Mouse (Mus musculus): Measurements from ENCODE around the gene Cdkn1c. TPM values are rescaled to one million over a fixed set of nuclear protein-coding genes. Genes with fewer than 3 reads are reported as not detected.

Gene Cdkn1c
- polyA plus RNA-seq, 1 experiment from 2014 or later: 434 TPM

- Histone ChIP-seq H3K4me2 (no peak overlapping the region), H3K36me3 (no peaks in the 10 kb centered on the region), H3K9me3 (replicated peaks) (no peaks in the 10 kb centered on the region), H3K9ac (no peak overlapping the region), H3K27ac (no peak overlapping the region), H3K4me1 (peaks cover 27% of the 10 kb centered on the region), H3K4me3 (no peak overlapping the region), H3K27me3 (replicated peaks) (peaks cover 40% of the 10 kb centered on the region)
- WGBS (ENCODE audit: insufficient replicate concordance): 18% methylated on average over 8 of the region's 8 CpGs
- ATAC-seq: no peak
Observed at GRCm38 (mm10) chr7:143469946-143470345, 9.1 kb upstream of the Cdkn1c start.

- Histone ChIP-seq H3K4me3 (no peak overlapping the region), H3K9ac (no peak overlapping the region), H3K27me3 (replicated peaks) (peaks cover 63% of the 10 kb centered on the region), H3K4me1 (peaks cover 21% of the 10 kb centered on the region), H3K27ac (no peak overlapping the region), H3K36me3 (no peaks in the 10 kb centered on the region), H3K4me2 (no peak overlapping the region), H3K9me3 (replicated peaks) (no peaks in the 10 kb centered on the region)
- 21% methylated on average over 6 of the region's 6 CpGs for WGBS (ENCODE audit: insufficient replicate concordance)
- ATAC-seq: no peak
Observed at GRCm38 (mm10) chr7:143467714-143468113, 6.9 kb upstream of the Cdkn1c start.

GRCm38 (mm10) chr7:143466099-143466677, 5.3 kb upstream of the Cdkn1c start:
- Histone ChIP-seq H3K27ac (no peak overlapping the region), H3K4me2 (0 out of 2 replicates have a peak overlapping the region, but pooled peaks have one; percentile 1), H3K4me3 (no peak overlapping the region), H3K27me3 (replicated peaks) (peaks cover 78% of the 10 kb centered on the region), H3K4me1 (peaks cover 24% of the 10 kb centered on the region), H3K9me3 (replicated peaks) (peaks cover 9% of the 10 kb centered on the region), H3K9ac (no peak overlapping the region), H3K36me3 (no peaks in the 10 kb centered on the region)
- ATAC-seq: no peak; the same call in 1 of the 2 replicates
- 21% methylated on average over 14 of the region's 14 CpGs for WGBS (ENCODE audit: insufficient replicate concordance)

DNA sequence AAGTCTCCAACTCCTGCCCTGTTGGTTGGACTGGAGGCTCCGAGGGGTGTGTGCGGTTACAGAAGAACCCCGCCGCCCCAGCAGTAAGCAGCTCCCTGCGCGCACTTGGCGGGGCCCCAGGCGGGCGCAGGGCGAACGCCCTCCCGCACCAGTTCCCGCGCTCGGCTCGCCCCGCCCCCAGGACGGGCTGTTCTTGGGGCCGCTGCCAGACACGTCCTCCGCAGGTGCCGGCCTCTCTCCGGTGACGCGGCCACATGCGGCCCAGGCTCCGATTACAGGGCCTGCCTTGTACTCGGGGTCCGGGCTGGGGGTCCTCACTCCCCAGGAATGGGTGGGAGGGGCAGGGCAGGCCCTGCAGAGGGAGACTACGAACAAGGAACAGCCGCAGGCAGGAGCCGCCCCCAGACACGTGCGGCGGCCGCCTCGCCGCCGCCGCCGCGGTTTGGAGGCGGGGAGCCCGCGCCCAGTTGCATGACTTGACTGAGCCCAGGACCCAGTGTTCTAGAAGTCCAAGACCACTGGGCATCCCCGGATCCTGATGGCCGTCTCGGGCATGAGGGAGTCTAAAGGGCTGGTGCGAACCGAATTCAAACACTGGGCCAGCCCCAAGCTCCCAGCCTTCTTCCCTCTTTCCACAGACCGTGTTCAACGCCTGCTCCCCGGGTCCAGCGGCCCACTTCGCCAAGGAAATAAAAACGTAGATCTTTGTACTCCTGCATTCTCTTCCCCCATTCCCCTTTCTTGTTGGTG, 4.1 kb upstream of the Cdkn1c start:
- H3K27me3 ChIP-seq (replicated peaks): peaks cover 90% of the 10 kb centered on the region
- ATAC-seq: peak; percentile 9; the same call in 1 of the 2 replicates

DNA sequence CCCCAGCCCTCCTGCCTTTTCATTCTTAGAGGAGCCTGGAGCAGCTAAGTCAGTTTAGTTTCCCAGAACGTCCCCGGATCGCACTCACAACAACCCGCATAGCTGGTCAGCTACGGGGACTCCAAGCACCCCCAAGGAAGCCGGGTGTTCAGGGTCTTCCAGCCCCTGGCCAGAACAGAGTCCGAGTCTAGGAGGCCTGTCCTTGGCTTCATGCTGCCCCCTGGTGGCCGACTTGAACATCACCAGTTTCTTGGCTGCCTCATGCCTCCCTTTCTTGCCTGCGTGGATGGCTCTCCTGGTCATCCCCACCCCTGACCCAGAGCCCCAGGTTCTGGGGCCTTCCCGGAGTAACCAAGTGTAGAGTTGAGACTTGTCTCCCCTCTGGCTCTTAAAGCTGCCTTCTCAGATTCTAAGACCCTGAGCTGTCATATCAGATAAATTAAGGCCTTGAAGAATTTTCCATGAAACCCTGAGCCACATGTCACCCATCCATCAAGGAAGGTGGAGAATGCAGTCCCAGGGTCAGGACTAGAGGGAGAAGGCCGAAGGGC, 3.1 kb upstream of the Cdkn1c start:
- peaks cover 28% of the 10 kb centered on the region for H3K4me1 ChIP-seq
- no peak overlapping the region for H3K4me3 ChIP-seq
- H3K9me3 ChIP-seq (replicated peaks): peaks cover 32% of the 10 kb centered on the region
- ATAC-seq: no peak
- 25% methylated on average over 11 of the region's 11 CpGs for WGBS (ENCODE audit: insufficient replicate concordance)
- H3K27ac ChIP-seq: 0 out of 2 replicates have a peak overlapping the region, but pooled peaks have one; percentile 55
- peaks cover 99% of the 10 kb centered on the region for H3K27me3 ChIP-seq (replicated peaks)
- H3K9ac ChIP-seq: no peak overlapping the region
- peaks cover 6% of the 10 kb centered on the region; the same call in 1 of the 2 replicates for H3K36me3 ChIP-seq
- H3K4me2 ChIP-seq: no peak overlapping the region

More for the DNA sequence above, 4.1 kb upstream of the Cdkn1c start:
- WGBS (ENCODE audit: insufficient replicate concordance): 21% methylated on average over 56 of the region's 56 CpGs
- Histone ChIP-seq H3K4me1 (peaks cover 33% of the 10 kb centered on the region), H3K9ac (peak overlapping the region; percentile 40), H3K36me3 (0 out of 2 replicates have a peak, but pooled peaks cover 3% of the 10 kb centered on the region), H3K27ac (peak overlapping the region; percentile 55; the same call in 1 of the 2 replicates), H3K4me3 (peak overlapping the region; percentile 47), H3K4me2 (peak overlapping the region; percentile 70), H3K9me3 (replicated peaks) (peaks cover 21% of the 10 kb centered on the region)

DNA sequence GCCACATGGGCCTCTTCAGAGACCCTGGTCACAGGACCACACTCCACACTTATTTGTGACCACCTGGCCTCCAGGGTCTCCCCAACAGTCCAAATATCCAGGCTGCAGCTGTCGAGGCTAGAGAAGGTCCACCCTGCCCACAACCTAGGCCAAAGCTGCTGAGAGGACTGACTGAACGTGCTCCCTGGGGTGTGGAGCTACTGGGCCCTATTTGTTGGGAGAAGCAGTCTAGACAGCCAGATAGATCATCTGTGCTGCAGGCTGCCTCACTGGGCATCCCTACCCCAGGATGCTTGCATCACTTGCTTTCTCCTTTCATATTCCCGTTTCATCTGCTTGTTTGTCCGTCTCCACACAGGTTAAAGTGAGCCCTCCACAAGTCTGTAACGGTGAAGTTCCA, 1.7 kb upstream of the Cdkn1c start:
- H3K9me3 ChIP-seq (replicated peaks): peaks cover 34% of the 10 kb centered on the region
- no peak overlapping the region for H3K4me2 ChIP-seq
- peaks cover 25% of the 10 kb centered on the region for H3K4me1 ChIP-seq
- 64% methylated on average over 5 of the region's 5 CpGs for WGBS (ENCODE audit: insufficient replicate concordance)
- H3K4me3 ChIP-seq: no peak overlapping the region
- H3K36me3 ChIP-seq: peaks cover 6% of the 10 kb centered on the region; the same call in 1 of the 2 replicates
- no peak overlapping the region for H3K27ac ChIP-seq
- peaks cover 99% of the 10 kb centered on the region for H3K27me3 ChIP-seq (replicated peaks)
- no peak for ATAC-seq
- no peak overlapping the region for H3K9ac ChIP-seq

DNA sequence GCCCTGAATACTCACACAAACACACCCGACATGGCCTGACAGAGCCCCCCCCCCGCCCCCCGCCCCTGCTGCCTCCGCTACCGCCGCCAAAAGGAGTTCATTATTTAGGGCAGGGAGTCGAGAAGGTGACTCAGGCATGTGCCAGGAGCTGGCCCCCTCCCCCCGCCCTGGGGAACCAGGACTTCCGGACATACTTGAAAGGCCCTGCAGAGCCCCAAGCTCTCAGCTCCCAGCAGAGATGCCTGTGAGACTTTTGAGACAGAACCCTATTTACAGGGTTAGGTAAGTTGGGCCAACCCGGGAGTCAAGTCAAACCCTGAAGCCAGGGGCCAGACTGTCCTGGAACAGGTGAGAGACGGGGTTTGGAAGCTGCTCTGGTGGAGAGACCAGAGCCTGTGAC, 1.1 kb upstream of the Cdkn1c start:
- Histone ChIP-seq H3K9me3 (replicated peaks) (peaks cover 34% of the 10 kb centered on the region), H3K4me3 (no peak overlapping the region), H3K36me3 (peaks cover 6% of the 10 kb centered on the region; the same call in 1 of the 2 replicates), H3K27ac (no peak overlapping the region), H3K4me2 (peak overlapping the region; percentile 68; the same call in 1 of the 2 replicates), H3K4me1 (peaks cover 24% of the 10 kb centered on the region), H3K27me3 (replicated peaks) (peaks cover 100% of the 10 kb centered on the region), H3K9ac (no peak overlapping the region)
- no peak for ATAC-seq
- 36% methylated on average over 11 of the region's 11 CpGs for WGBS (ENCODE audit: insufficient replicate concordance)

- H3K27me3 ChIP-seq (replicated peaks): peaks cover 100% of the 10 kb centered on the region
- H3K9me3 ChIP-seq (replicated peaks): peaks cover 34% of the 10 kb centered on the region
- peaks cover 6% of the 10 kb centered on the region; the same call in 1 of the 2 replicates for H3K36me3 ChIP-seq
- H3K4me2 ChIP-seq: peak overlapping the region; percentile 68
- H3K9ac ChIP-seq: peak overlapping the region; percentile 3; the same call in 1 of the 2 replicates
- H3K4me1 ChIP-seq: peaks cover 24% of the 10 kb centered on the region
- no peak overlapping the region for H3K27ac ChIP-seq
- ATAC-seq: peak; percentile 35
- H3K4me3 ChIP-seq: peak overlapping the region; percentile 51
- WGBS (ENCODE audit: insufficient replicate concordance): 26% methylated on average over 19 of the region's 32 CpGs
Observed at GRCm38 (mm10) chr7:143461294-143461870, 532 bp upstream of the Cdkn1c start.

DNA sequence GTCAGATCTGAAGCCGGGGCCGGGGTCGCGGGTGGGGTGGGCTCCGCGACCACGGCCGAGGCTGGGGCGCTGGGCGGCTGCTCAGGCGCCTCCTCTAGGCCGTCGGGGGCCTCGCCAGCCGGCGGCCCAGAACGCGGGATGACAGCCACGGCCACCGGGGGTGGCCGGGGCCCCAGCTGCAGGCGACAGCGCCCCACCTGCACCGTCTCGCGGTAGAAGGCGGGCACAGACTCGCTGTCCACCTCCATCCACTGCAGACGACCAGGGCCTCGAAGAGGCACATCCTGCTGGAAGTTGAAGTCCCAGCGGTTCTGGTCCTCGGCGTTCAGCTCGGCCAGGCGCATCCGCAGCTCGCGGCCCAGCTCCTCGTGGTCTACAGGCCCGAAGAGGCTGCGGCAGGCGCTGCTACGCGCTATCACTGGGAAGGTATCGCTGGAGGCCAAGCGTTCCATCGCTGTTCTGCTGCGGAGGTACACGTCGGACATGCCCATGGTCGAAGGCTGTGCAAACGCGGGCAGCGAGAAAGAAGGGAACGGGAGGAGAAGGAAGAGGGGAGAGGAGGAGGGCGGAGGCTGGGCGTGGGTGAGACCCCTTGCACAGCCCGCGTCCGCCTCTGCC, 524 bp downstream of the Cdkn1c start:
- peak overlapping the region; percentile 19 for H3K9ac ChIP-seq
- H3K36me3 ChIP-seq: peaks cover 6% of the 10 kb centered on the region; the same call in 1 of the 2 replicates
- H3K4me3 ChIP-seq: peak overlapping the region; percentile 51
- peaks cover 100% of the 10 kb centered on the region for H3K27me3 ChIP-seq (replicated peaks)
- H3K27ac ChIP-seq: peak overlapping the region; percentile 50; the same call in 1 of the 2 replicates
- no peak for ATAC-seq
- H3K9me3 ChIP-seq (replicated peaks): peaks cover 34% of the 10 kb centered on the region
- WGBS (ENCODE audit: insufficient replicate concordance): 30% methylated on average over 60 of the region's 60 CpGs
- H3K4me2 ChIP-seq: peak overlapping the region; percentile 68
- H3K4me1 ChIP-seq: peaks cover 21% of the 10 kb centered on the region

GRCm38 (mm10) chr7:143459332-143460211, 1.3 kb downstream of the Cdkn1c start:
- Histone ChIP-seq H3K27me3 (replicated peaks) (peaks cover 98% of the 10 kb centered on the region), H3K9me3 (replicated peaks) (peaks cover 34% of the 10 kb centered on the region), H3K36me3 (peaks cover 6% of the 10 kb centered on the region; the same call in 1 of the 2 replicates), H3K4me3 (peak overlapping the region; percentile 51), H3K4me2 (peak overlapping the region; percentile 68), H3K27ac (peak overlapping the region; percentile 50; the same call in 1 of the 2 replicates), H3K9ac (peak overlapping the region; percentile 19), H3K4me1 (peaks cover 14% of the 10 kb centered on the region)
- ATAC-seq: no peak
- WGBS (ENCODE audit: insufficient replicate concordance): 17% methylated on average over 92 of the region's 100 CpGs
